Mouse (Mus musculus): ENCODE measurements around the gene Hoxc9. TPM values are rescaled to one million over a fixed set of nuclear protein-coding genes. Genes with fewer than 3 reads are reported as not detected.

Gene Hoxc9
- not detected in 2 replicates for total RNA-seq (2023)

DNA sequence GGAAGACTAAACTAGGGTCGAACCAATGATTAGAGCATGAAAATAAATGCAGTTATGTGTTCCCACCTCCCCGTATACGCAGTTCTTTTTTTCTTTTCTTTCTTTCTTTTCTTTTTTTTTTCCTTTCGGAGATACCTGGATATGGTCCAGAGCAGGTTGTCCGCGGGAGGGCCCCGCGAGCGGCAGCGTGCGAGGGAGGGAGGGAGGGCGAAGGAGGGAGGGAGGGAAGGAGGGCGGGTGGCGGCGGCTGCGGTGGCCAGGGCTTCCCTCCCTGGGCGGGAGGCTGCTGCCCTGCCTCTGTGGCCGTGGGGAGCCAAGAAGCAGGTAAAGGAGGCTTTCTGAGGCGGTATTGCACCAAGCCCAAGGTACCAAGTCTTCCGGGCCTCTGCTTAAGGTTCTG is at the start of gene Hoxc9:
Hoxc9 (plus strand) TSS at position 269 of the 400 bp plus-strand sequence.

DNA sequence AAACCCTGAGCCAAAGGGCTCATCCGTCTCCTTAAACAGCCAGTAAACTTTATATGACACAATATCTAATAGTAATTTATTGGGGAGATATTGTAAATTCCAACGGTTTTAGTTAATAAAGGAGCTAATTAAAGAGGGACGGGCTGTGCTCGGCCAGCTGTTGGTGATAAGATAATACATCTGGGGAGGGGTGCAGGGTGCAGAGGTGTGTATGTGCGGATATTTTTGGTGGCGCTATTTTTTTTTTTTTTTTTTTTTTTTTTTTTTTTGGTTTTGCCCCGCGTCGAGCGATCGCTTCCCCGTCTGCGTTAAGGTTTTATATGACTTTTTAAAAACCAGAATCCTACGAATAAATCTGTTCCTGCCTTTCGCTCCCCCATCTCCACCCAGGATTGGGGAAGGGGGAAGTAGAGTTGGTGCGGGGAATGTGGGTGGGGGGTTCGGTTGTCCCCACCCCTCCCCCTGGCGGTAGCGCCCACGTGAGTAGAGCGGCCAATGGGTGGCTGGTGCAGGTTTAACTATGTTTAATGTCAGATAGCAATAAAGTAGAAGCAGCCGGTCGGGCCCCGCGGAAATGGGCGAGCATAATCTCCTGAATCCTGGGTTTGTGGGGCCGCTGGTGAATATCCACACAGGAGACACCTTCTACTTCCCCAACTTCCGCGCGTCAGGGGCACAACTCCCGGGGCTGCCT is 39.8 kb upstream of the Hoxc9 start, which contains the start of gene Hoxc12:
Hoxc12 (plus strand) TSS at position 479 of the 694 bp plus-strand sequence.

DNA sequence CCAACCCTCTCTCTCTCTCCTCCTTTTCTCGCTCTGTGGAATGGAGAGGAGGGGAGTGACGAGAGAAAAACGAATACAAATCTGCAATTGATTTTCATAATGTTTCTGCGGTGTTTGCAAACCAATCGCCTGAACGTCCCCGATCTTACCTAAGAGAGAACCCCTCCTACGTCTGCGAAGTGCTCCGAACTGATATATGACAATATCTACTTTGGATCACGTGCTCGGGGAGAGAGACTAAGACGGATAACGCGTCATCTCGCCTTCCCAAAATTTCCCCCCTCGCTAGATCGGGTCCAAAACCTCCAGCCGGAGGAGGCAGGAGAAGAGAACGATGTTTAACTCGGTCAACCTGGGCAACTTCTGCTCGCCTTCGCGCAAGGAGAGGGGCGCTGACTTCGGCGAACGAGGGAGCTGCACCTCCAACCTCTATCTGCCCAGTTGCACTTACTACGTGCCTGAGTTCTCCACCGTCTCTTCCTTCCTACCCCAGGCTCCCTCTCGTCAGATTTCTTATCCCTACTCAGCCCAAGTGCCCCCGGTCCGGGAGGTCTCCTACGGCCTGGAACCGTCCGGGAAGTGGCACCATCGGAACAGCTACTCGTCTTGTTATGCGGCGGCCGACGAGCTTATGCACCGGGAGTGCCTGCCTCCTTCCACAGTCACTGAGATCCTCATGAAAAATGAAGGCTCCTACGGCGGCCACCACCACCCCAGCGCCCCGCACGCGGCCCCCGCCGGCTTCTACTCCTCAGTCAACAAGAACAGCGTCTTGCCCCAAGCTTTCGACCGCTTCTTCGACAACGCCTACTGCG is 21.8 kb upstream of the Hoxc9 start, which contains the start of gene Hoxc11:
Hoxc11 (plus strand) TSS at position 236 of the 815 bp plus-strand sequence.

DNA sequence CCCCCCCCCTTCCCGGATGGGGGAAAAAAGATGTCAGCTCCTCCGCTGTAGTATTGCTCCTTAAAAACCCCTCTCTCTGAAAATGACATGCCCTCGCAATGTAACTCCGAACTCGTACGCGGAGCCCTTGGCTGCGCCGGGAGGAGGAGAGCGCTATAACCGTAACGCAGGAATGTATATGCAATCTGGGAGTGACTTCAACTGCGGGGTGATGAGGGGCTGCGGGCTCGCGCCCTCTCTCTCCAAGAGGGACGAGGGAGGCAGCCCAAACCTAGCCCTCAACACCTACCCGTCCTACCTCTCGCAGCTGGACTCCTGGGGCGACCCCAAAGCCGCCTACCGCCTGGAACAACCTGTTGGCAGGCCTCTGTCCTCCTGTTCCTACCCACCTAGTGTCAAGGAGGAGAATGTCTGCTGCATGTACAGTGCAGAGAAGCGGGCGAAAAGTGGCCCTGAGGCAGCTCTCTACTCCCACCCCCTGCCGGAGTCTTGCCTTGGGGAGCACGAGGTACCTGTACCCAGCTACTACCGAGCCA is 9.4 kb upstream of the Hoxc9 start, which contains the start of gene Hoxc10:
Hoxc10 (plus strand) TSS at position 21 of the 536 bp plus-strand sequence.

DNA sequence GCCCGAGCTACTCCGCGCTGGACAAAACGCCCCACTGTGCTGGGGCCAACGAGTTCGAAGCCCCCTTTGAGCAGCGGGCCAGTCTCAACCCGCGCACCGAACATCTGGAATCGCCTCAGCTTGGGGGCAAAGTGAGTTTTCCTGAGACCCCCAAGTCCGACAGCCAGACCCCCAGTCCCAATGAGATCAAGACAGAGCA is 9.0 kb upstream of the Hoxc9 start, which contains the start of gene Hoxc5:
Hoxc5 (plus strand) TSS at position 132 of the 199 bp plus-strand sequence.

DNA sequence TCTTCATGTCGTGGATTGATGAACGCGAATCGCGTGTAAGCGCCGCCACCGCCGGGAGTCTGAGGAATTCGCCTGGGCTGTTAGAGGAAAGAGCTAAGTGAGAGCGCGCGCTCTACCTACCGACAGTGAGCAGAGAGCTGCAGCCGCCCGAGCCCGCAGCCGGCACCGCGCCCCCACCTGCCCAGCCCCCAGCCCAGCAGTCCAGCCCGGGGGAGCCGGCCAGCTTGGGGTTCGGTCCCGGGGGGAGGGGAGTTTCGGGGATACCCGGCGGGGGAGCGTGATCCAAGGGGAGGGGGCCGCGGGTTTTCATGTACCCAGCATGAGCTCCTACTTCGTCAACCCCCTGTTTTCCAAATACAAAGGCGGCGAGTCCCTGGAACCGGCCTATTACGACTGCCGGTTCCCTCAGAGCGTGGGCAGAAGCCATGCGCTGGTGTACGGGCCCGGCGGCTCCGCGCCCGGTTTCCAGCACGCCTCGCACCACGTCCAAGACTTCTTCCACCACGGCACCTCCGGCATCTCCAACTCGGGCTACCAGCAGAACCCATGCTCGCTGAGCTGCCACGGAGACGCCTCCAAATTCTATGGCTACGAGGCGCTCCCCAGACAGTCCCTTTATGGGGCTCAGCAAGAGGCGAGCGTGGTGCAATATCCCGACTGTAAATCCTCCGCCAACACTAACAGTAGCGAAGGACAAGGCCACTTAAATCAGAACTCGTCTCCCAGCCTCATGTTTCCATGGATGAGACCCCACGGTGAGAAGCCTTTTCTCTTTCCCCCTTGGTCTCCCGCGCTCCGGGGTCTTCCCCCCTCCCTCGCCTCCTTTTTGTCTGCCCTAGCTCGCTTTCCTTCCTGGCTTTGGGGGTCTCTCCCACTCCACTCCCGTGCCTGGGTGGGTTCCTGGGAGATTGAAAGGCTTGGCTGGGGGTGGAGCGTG is 14.5 kb downstream of the Hoxc9 start, which contains the start of gene Hoxc8:
Hoxc8 (plus strand) TSS at position 147 of the 937 bp plus-strand sequence.

DNA sequence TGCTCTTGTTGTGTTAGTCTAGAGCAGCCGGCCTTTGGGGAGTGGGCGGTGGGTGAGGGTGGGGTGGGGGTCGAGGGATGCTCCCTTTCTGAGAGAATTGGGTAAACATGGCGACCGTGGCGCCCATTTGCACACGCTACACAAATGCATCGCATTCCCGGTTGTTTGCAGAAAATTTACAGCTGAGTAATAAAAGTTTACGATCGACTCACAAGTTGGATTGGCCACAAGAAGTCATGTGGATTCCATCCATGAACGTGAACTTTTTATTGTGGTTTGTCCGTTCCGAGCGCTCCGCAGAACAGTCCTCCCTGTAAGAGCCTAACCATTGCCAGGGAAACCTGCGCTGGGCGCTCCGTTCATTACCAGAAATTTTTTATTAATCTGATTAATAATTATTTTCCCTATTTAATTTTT is 21.7 kb downstream of the Hoxc9 start, which contains the start of gene Hoxc6:
Hoxc6 (plus strand) TSS at position 319 of the 417 bp plus-strand sequence.

DNA sequence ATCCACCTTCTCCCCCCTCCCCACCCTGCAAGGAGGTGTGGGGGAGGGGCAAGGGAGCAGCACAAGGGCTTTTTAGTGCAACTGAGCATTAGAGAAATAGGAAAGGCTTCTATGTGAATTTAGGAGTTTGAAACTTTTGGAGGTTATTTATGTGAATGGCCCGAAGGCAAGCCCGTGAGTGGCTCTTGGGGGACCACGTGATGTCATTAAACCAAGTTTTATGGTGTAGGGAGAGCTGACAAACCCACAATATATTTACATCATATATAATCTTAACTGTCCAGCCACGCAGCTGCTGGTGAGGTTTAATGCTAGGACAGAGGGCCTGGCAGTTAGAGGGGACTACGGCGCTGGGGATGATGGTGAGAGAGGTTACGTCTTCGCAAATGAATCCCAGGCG is 42.4 kb downstream of the Hoxc9 start, which contains the start of gene Hoxc4:
Hoxc4 (plus strand) TSS at position 299 of the 400 bp plus-strand sequence.

Other genes with a start within 250 kb of the Hoxc9 start
- not detected in 2 replicates for gene Hoxc13, start 55.3 kb upstream of the Hoxc9 start, total RNA-seq (2023)
- gene Hoxc12, start 39.7 kb upstream of the Hoxc9 start, total RNA-seq (2023): not detected in 2 replicates
- gene Hoxc11, start 22.0 kb upstream of the Hoxc9 start, total RNA-seq (2023): not detected in 2 replicates
- gene Hoxc10, start 9.6 kb upstream of the Hoxc9 start, total RNA-seq (2023): not detected in 2 replicates
- gene Hoxc5, start 9.0 kb upstream of the Hoxc9 start, total RNA-seq (2023): not detected in 2 replicates
- not detected in 2 replicates for gene Hoxc8, start 14.2 kb downstream of the Hoxc9 start, total RNA-seq (2023)
- gene Hoxc6, start 21.8 kb downstream of the Hoxc9 start, total RNA-seq (2023): not detected in 2 replicates
- not detected in 2 replicates for gene Hoxc4, start 42.5 kb downstream of the Hoxc9 start, total RNA-seq (2023)
- 1.4 and 2.9 TPM in 2 replicates for gene Smug1, start 190.7 kb downstream of the Hoxc9 start, total RNA-seq (2023)